Mouse (Mus musculus) heart, adult 2 months (tissue): Measurements from ENCODE around the gene Tcf7l2.

Source experiments
- CTCF ChIP-seq: fragments of 200-600 bp; IDR thresholded peaks from 2 replicates; pipeline ENCODE4 v1.8.1; 2022; ENCODE audit warnings: antibody characterized with exemption, mild to moderate bottlenecking, moderate library complexity
- EP300 ChIP-seq: fragments of 200-500 bp; IDR thresholded peaks from 2 replicates; pipeline ENCODE4 v1.6.1; 2011; ENCODE audit warnings: low read depth, low read length, control low read depth; ENCODE audit not compliant: insufficient read depth
- POLR2A ChIP-seq: fragments of 200-500 bp; IDR thresholded peaks from 2 replicates; pipeline ENCODE4 v1.6.1; 2011; ENCODE audit warnings: mild to moderate bottlenecking, low read depth, low read length, control low read depth; ENCODE audit not compliant: insufficient read depth

- no peak for TF ChIP-seq CTCF
- TF ChIP-seq EP300, result no peak
- no peak for TF ChIP-seq POLR2A
These were observed 211.6 kb downstream of the Tcf7l2 start for GRCm38 (mm10) chr19:55953207-55953606.
